Mouse (Mus musculus): ENCODE results near the gene Cntnap2. TPM values are rescaled to one million over a fixed set of nuclear protein-coding genes. Genes with fewer than 3 reads are reported as not detected.
"Not testable (repeated sequence)": the region's sequence is repeated elsewhere in the genome, so short reads cannot be mapped to it uniquely, and the experiment has no call there.

Gene Cntnap2
- polyA plus RNA-seq, 1 experiment from 2014 or later = 1.3 TPM

- DNase-seq (ENCODE audit: low spot score) = peak; percentile 35
- no peak overlapping the region for H3K27ac ChIP-seq (ENCODE audit: low read depth)
- WGBS = 78% methylated on average over 8 of the region's 8 CpGs
- H3K36me3 ChIP-seq (ENCODE audit: control insufficient read depth, insufficient read depth, low read length) = no peaks in the 10 kb centered on the region
- H3K9me3 ChIP-seq (ENCODE audit: control insufficient read depth, low read length) = no peaks in the 10 kb centered on the region
- no peak overlapping the region for H3K9ac ChIP-seq (ENCODE audit: low read length)
- H3K27me3 ChIP-seq (replicated peaks; ENCODE audit: control insufficient read depth, insufficient read depth, low read length) = no peaks in the 10 kb centered on the region
- no peak overlapping the region for H3K4me2 ChIP-seq (ENCODE audit: low read length)
- no peak overlapping the region for H3K4me3 ChIP-seq (ENCODE audit: low read depth, low read length)
- no peak for ATAC-seq (replicated peaks; ENCODE audit: low FRiP score, low TSS enrichment, low read depth)
- H3K4me1 ChIP-seq (replicated peaks; ENCODE audit: control insufficient read depth, insufficient read depth, low read length) = no peaks in the 10 kb centered on the region
These were observed 2213.7 kb downstream of the Cntnap2 start for GRCm38 (mm10) chr6:47272606-47273575.

- WGBS = 66% methylated on average over 2 of the region's 2 CpGs
- Histone ChIP-seq H3K4me1 (replicated peaks; ENCODE audit: control insufficient read depth, insufficient read depth, low read length) (no peaks in the 10 kb centered on the region), H3K4me2 (ENCODE audit: low read length) (no peak overlapping the region), H3K27me3 (replicated peaks; ENCODE audit: control insufficient read depth, insufficient read depth, low read length) (no peaks in the 10 kb centered on the region), H3K9me3 (ENCODE audit: control insufficient read depth, low read length) (no peaks in the 10 kb centered on the region), H3K27ac (ENCODE audit: low read depth) (no peak overlapping the region), H3K4me3 (ENCODE audit: low read depth, low read length) (no peak overlapping the region), H3K9ac (ENCODE audit: low read length) (no peak overlapping the region), H3K36me3 (ENCODE audit: control insufficient read depth, insufficient read depth, low read length) (no peaks in the 10 kb centered on the region)
- DNase-seq (ENCODE audit: low spot score) (no peak), ATAC-seq (replicated peaks; ENCODE audit: low FRiP score, low TSS enrichment, low read depth) (no peak)
These were observed 2215.9 kb downstream of the Cntnap2 start for GRCm38 (mm10) chr6:47275065-47275464.

GRCm38 (mm10) chr6:47279183-47279582, 2220.0 kb downstream of the Cntnap2 start:
- DNase-seq (ENCODE audit: low spot score) (no peak), ATAC-seq (replicated peaks; ENCODE audit: low FRiP score, low TSS enrichment, low read depth) (no peak)
- Histone ChIP-seq H3K4me1 (replicated peaks; ENCODE audit: control insufficient read depth, insufficient read depth, low read length) (no peaks in the 10 kb centered on the region), H3K36me3 (ENCODE audit: control insufficient read depth, insufficient read depth, low read length) (no peaks in the 10 kb centered on the region), H3K4me2 (ENCODE audit: low read length) (no peak overlapping the region), H3K27me3 (replicated peaks; ENCODE audit: control insufficient read depth, insufficient read depth, low read length) (no peaks in the 10 kb centered on the region), H3K9me3 (ENCODE audit: control insufficient read depth, low read length) (no peaks in the 10 kb centered on the region), H3K4me3 (ENCODE audit: low read depth, low read length) (no peak overlapping the region), H3K27ac (ENCODE audit: low read depth) (no peak overlapping the region), H3K9ac (ENCODE audit: low read length) (no peak overlapping the region)
- 54% methylated on average over 1 of the region's 1 CpGs for WGBS

- Histone ChIP-seq H3K27me3 (replicated peaks; ENCODE audit: control insufficient read depth, insufficient read depth, low read length) (no peaks in the 10 kb centered on the region), H3K4me2 (ENCODE audit: low read length) (no peak overlapping the region), H3K27ac (ENCODE audit: low read depth) (no peak overlapping the region), H3K9ac (ENCODE audit: low read length) (no peak overlapping the region), H3K9me3 (ENCODE audit: control insufficient read depth, low read length) (no peaks in the 10 kb centered on the region), H3K36me3 (ENCODE audit: control insufficient read depth, insufficient read depth, low read length) (no peaks in the 10 kb centered on the region), H3K4me1 (replicated peaks; ENCODE audit: control insufficient read depth, insufficient read depth, low read length) (no peaks in the 10 kb centered on the region), H3K4me3 (ENCODE audit: low read depth, low read length) (no peak overlapping the region)
- no peak for DNase-seq (ENCODE audit: low spot score)
- ATAC-seq (replicated peaks; ENCODE audit: low FRiP score, low TSS enrichment, low read depth) = no peak
These were observed 2222.4 kb downstream of the Cntnap2 start for GRCm38 (mm10) chr6:47281584-47281983.

GRCm38 (mm10) chr6:47284794-47285193, 2225.6 kb downstream of the Cntnap2 start:
- Histone ChIP-seq H3K9me3 (ENCODE audit: control insufficient read depth, low read length) (no peaks in the 10 kb centered on the region), H3K4me3 (ENCODE audit: low read depth, low read length) (no peak overlapping the region), H3K9ac (ENCODE audit: low read length) (no peak overlapping the region), H3K27me3 (replicated peaks; ENCODE audit: control insufficient read depth, insufficient read depth, low read length) (no peaks in the 10 kb centered on the region), H3K27ac (ENCODE audit: low read depth) (no peak overlapping the region), H3K4me1 (replicated peaks; ENCODE audit: control insufficient read depth, insufficient read depth, low read length) (no peaks in the 10 kb centered on the region), H3K36me3 (ENCODE audit: control insufficient read depth, insufficient read depth, low read length) (no peaks in the 10 kb centered on the region), H3K4me2 (ENCODE audit: low read length) (no peak overlapping the region)
- DNase-seq (ENCODE audit: low spot score) (no peak), ATAC-seq (replicated peaks; ENCODE audit: low FRiP score, low TSS enrichment, low read depth) (no peak)
- WGBS = 69% methylated on average over 2 of the region's 2 CpGs

GRCm38 (mm10) chr6:47285742-47286141, 2226.6 kb downstream of the Cntnap2 start:
- Histone ChIP-seq H3K9me3 (ENCODE audit: control insufficient read depth, low read length) (no peaks in the 10 kb centered on the region), H3K4me2 (ENCODE audit: low read length) (no peak overlapping the region), H3K36me3 (ENCODE audit: control insufficient read depth, insufficient read depth, low read length) (no peaks in the 10 kb centered on the region), H3K4me3 (ENCODE audit: low read depth, low read length) (no peak overlapping the region), H3K27me3 (replicated peaks; ENCODE audit: control insufficient read depth, insufficient read depth, low read length) (no peaks in the 10 kb centered on the region), H3K9ac (ENCODE audit: low read length) (no peak overlapping the region), H3K27ac (ENCODE audit: low read depth) (no peak overlapping the region), H3K4me1 (replicated peaks; ENCODE audit: control insufficient read depth, insufficient read depth, low read length) (no peaks in the 10 kb centered on the region)
- ATAC-seq (replicated peaks; ENCODE audit: low FRiP score, low TSS enrichment, low read depth) (0 out of 2 replicates have a peak, but pooled peaks have one; percentile 15), DNase-seq (ENCODE audit: low spot score) (no peak)
- WGBS = 64% methylated on average over 1 of the region's 1 CpGs

- H3K9ac ChIP-seq (ENCODE audit: low read length); H3K4me2 ChIP-seq (ENCODE audit: low read length); H3K27me3 ChIP-seq (replicated peaks; ENCODE audit: control insufficient read depth, insufficient read depth, low read length); DNase-seq (ENCODE audit: low spot score); H3K4me3 ChIP-seq (ENCODE audit: low read depth, low read length); H3K9me3 ChIP-seq (ENCODE audit: control insufficient read depth, low read length); H3K4me1 ChIP-seq (replicated peaks; ENCODE audit: control insufficient read depth, insufficient read depth, low read length); H3K36me3 ChIP-seq (ENCODE audit: control insufficient read depth, insufficient read depth, low read length); H3K27ac ChIP-seq (ENCODE audit: low read depth): not testable (repeated sequence)
- 0 out of 2 replicates have a peak, but pooled peaks have one; percentile 47 for ATAC-seq (replicated peaks; ENCODE audit: low FRiP score, low TSS enrichment, low read depth)
- WGBS = 35% methylated on average over 12 of the region's 12 CpGs
These were observed 2227.2 kb downstream of the Cntnap2 start for GRCm38 (mm10) chr6:47286247-47286967.

- Histone ChIP-seq H3K4me2 (ENCODE audit: low read length) (no peak overlapping the region), H3K4me1 (replicated peaks; ENCODE audit: control insufficient read depth, insufficient read depth, low read length) (no peaks in the 10 kb centered on the region), H3K4me3 (ENCODE audit: low read depth, low read length) (no peak overlapping the region), H3K9ac (ENCODE audit: low read length) (no peak overlapping the region), H3K27ac (ENCODE audit: low read depth) (no peak overlapping the region), H3K36me3 (ENCODE audit: control insufficient read depth, insufficient read depth, low read length) (no peaks in the 10 kb centered on the region), H3K9me3 (ENCODE audit: control insufficient read depth, low read length) (no peaks in the 10 kb centered on the region), H3K27me3 (replicated peaks; ENCODE audit: control insufficient read depth, insufficient read depth, low read length) (no peaks in the 10 kb centered on the region)
- 76% methylated on average over 1 of the region's 1 CpGs for WGBS
- DNase-seq (ENCODE audit: low spot score) (no peak), ATAC-seq (replicated peaks; ENCODE audit: low FRiP score, low TSS enrichment, low read depth) (no peak)
These were observed 2228.6 kb downstream of the Cntnap2 start for GRCm38 (mm10) chr6:47287722-47288121.

Data from intestine, embryonic 14.5 days (tissue).